Mouse (Mus musculus) c-Kit-positive CD71-positive TER-119-negative erythroid progenitor cells, embryonic 14.5 days (primary cell): Measurements from ENCODE around the gene Sesn2.
A peak's percentile ranks its signal among the peaks of the same experiment; 100 is the strongest.
"Not testable (repeated sequence)": the region's sequence is repeated elsewhere in the genome, so short reads cannot be mapped to it uniquely, and the experiment has no call there.

ENCODE experiments used
- DNase-seq: peaks from one replicate; pipeline ENCODE4 v3.0.0-alpha.2; 2013; ENCODE audit warnings: low read depth

The Sesn2 gene

GRCm38 (mm10) chr4:132510352-132510798, at the start of gene Sesn2:
Sesn2 (minus strand) TSS chr4:132510501.
- DNase-seq: peak; percentile 99

- not testable (repeated sequence) for DNase-seq
These were observed 45.2 kb upstream of the Sesn2 start for GRCm38 (mm10) chr4:132555550-132555949.

- DNase-seq: no peak
These were observed 44.4 kb upstream of the Sesn2 start for GRCm38 (mm10) chr4:132554653-132555052.

GRCm38 (mm10) chr4:132554221-132554620, 43.9 kb upstream of the Sesn2 start:
- DNase-seq: no peak

GRCm38 (mm10) chr4:132545851-132546250, 35.5 kb upstream of the Sesn2 start:
- no peak for DNase-seq

- DNase-seq: no peak
These were observed 32.4 kb upstream of the Sesn2 start for GRCm38 (mm10) chr4:132542724-132543123.

- no peak for DNase-seq
These were observed 31.1 kb upstream of the Sesn2 start for GRCm38 (mm10) chr4:132541413-132541812.

GRCm38 (mm10) chr4:132539481-132539880, 29.2 kb upstream of the Sesn2 start:
- no peak for DNase-seq

GRCm38 (mm10) chr4:132535406-132536121, 25.3 kb upstream of the Sesn2 start, which contains the start of gene Dnajc8:
Dnajc8 (plus strand) TSS chr4:132535550.
- DNase-seq: peak; percentile 96

GRCm38 (mm10) chr4:132532981-132533916, 22.9 kb upstream of the Sesn2 start, which contains the start of gene Atpif1:
Atpif1 (minus strand) TSS chr4:132533659.
- peak; percentile 96 for DNase-seq

GRCm38 (mm10) chr4:132532496-132532895, 22.2 kb upstream of the Sesn2 start:
- DNase-seq: no peak

- DNase-seq: peak; percentile 78
These were observed 19.9 kb upstream of the Sesn2 start for GRCm38 (mm10) chr4:132530033-132530804.

- no peak for DNase-seq
These were observed 19.0 kb upstream of the Sesn2 start for GRCm38 (mm10) chr4:132529344-132529743.

- no peak for DNase-seq
These were observed 17.7 kb upstream of the Sesn2 start for GRCm38 (mm10) chr4:132527917-132528522.

GRCm38 (mm10) chr4:132526678-132527077, 16.4 kb upstream of the Sesn2 start:
- DNase-seq: no peak

GRCm38 (mm10) chr4:132524808-132525207, 14.5 kb upstream of the Sesn2 start:
- no peak for DNase-seq

GRCm38 (mm10) chr4:132524321-132524741, 14.0 kb upstream of the Sesn2 start:
- no peak for DNase-seq

GRCm38 (mm10) chr4:132519188-132519587, 8.9 kb upstream of the Sesn2 start:
- no peak for DNase-seq

- DNase-seq: no peak
These were observed 7.8 kb upstream of the Sesn2 start for GRCm38 (mm10) chr4:132518066-132518465.

GRCm38 (mm10) chr4:132515369-132516155, 5.3 kb upstream of the Sesn2 start:
- peak; percentile 93 for DNase-seq
